Mouse (Mus musculus): ENCODE measurements at regions not wholly inside any gene's neighbourhood (a gene's known extent, or its start where the extent isn't known, plus 50 kb on each side); places are given as distances from the start of the nearest gene placed in this dataset.

GRCm38 (mm10) chr1:105117888-105118287 is 238.6 kb downstream of the Rnf152 start:
- no peak for DNase-seq (ENCODE audit: low read depth)

- DNase-seq (ENCODE audit: low read depth) = no peak
These were observed 240.3 kb downstream of the Rnf152 start for GRCm38 (mm10) chr1:105116231-105116630.

- no peak for DNase-seq (ENCODE audit: low read depth)
These were observed 241.1 kb downstream of the Rnf152 start for GRCm38 (mm10) chr1:105115391-105115790.

- DNase-seq (ENCODE audit: low read depth) = no peak
These were observed 241.7 kb downstream of the Rnf152 start for GRCm38 (mm10) chr1:105114835-105115234.

- DNase-seq (ENCODE audit: low read depth) = no peak
These were observed 243.6 kb downstream of the Rnf152 start for GRCm38 (mm10) chr1:105112762-105113525.

- DNase-seq (ENCODE audit: low read depth) = no peak
These were observed 245.3 kb downstream of the Rnf152 start for GRCm38 (mm10) chr1:105111236-105111635.

GRCm38 (mm10) chr1:105110581-105111210 is 245.8 kb downstream of the Rnf152 start:
- no peak for DNase-seq (ENCODE audit: low read depth)

GRCm38 (mm10) chr1:105107836-105108235 is 248.7 kb downstream of the Rnf152 start:
- no peak for DNase-seq (ENCODE audit: low read depth)

- no peak for DNase-seq (ENCODE audit: low read depth)
These were observed 249.3 kb downstream of the Rnf152 start for GRCm38 (mm10) chr1:105107257-105107656.

GRCm38 (mm10) chr1:105105211-105105610 is 251.3 kb downstream of the Rnf152 start:
- no peak for DNase-seq (ENCODE audit: low read depth)

GRCm38 (mm10) chr1:105095091-105095490 is 261.4 kb downstream of the Rnf152 start:
- DNase-seq (ENCODE audit: low read depth) = no peak

GRCm38 (mm10) chr1:105094500-105094899 is 262.0 kb downstream of the Rnf152 start:
- DNase-seq (ENCODE audit: low read depth) = no peak

GRCm38 (mm10) chr1:105093875-105094274 is 262.6 kb downstream of the Rnf152 start:
- DNase-seq (ENCODE audit: low read depth) = no peak

- no peak for DNase-seq (ENCODE audit: low read depth)
These were observed 263.5 kb downstream of the Rnf152 start for GRCm38 (mm10) chr1:105093012-105093411.

- no peak for DNase-seq (ENCODE audit: low read depth)
These were observed 264.1 kb downstream of the Rnf152 start for GRCm38 (mm10) chr1:105092309-105092904.

- DNase-seq (ENCODE audit: low read depth) = no peak
These were observed 267.6 kb downstream of the Rnf152 start for GRCm38 (mm10) chr1:105088765-105089520.

GRCm38 (mm10) chr1:105087623-105088022 is 268.9 kb downstream of the Rnf152 start:
- no peak for DNase-seq (ENCODE audit: low read depth)

- DNase-seq (ENCODE audit: low read depth) = no peak
These were observed 272.0 kb downstream of the Rnf152 start for GRCm38 (mm10) chr1:105084556-105084955.

- no peak for DNase-seq (ENCODE audit: low read depth)
These were observed 272.9 kb downstream of the Rnf152 start for GRCm38 (mm10) chr1:105083551-105084103.

- no peak for DNase-seq (ENCODE audit: low read depth)
These were observed 273.5 kb downstream of the Rnf152 start for GRCm38 (mm10) chr1:105082823-105083550.

- DNase-seq (ENCODE audit: low read depth) = no peak
These were observed 274.6 kb downstream of the Rnf152 start for GRCm38 (mm10) chr1:105081942-105082341.

Data from NIH3T3 (cell line).